Mouse (Mus musculus) cerebellum, adult (tissue): ENCODE results near the gene Gm8300.
"Not testable (repeated sequence)": the region's sequence is repeated elsewhere in the genome, so short reads cannot be mapped to it uniquely, and the experiment has no call there.

Experiments
- ATAC-seq: cut with Nextera tagmentation; 2 replicates; pipeline ENCODE4 v1.9.2; 2017; ENCODE audit warnings: mild to moderate bottlenecking, moderate library complexity, mixed read lengths; ENCODE audit not compliant: insufficient number of reproducible peaks, low FRiP score, low TSS enrichment

The Gm8300 gene

DNA sequence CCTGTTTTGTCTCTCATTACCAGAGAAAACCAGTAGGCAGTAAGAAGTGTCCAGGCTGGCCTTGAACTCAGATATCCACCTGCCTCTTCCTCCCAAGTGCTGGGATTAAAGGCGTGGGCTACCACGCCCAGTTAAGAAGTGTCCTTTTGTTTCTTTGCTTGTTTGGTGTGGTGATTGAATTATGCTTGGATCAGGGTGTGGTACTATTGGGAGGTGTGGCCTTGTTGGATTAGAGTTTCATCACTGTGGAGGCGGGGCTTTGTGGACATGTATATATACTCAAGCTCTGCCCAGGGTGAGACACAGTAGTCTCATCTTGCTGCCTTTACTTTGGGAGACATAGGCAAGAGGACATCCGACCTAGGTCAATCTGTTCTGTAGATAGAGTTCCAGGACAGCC, at the start of gene Gm8300:
Gm8300 (plus strand) TSS at position 301 of the 400 bp plus-strand sequence.
- not testable (repeated sequence) for ATAC-seq

DNA sequence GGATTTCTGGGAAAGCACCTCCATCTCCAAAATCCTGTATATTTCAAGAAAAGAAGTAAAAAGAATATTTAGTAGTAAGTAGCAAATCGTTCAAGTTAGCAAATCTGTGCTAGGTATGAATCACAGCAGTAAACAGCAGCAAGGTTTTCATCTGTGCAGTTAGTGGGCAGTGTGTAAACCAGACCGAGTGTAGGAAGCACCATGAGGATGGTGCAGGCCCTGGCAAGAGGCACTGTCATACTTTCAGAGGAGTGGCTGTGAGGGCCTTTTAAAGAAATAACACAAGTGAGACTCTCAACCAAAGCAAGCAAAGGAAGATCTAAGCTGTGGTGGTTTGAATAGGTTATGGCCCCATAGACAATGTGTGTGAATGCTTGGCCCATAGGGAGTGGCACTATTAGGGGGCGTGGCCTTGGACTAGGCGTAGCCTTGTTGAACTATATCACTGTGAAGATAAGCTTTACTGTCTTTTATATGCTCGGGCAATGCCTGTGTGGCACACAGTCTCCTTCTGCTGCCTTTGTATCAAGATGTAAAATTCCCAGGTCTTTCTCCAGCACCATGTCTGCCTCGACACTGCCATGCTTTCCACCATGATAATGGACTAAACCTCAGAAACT, 49.3 kb upstream of the Gm8300 start:
- ATAC-seq = no peak

DNA sequence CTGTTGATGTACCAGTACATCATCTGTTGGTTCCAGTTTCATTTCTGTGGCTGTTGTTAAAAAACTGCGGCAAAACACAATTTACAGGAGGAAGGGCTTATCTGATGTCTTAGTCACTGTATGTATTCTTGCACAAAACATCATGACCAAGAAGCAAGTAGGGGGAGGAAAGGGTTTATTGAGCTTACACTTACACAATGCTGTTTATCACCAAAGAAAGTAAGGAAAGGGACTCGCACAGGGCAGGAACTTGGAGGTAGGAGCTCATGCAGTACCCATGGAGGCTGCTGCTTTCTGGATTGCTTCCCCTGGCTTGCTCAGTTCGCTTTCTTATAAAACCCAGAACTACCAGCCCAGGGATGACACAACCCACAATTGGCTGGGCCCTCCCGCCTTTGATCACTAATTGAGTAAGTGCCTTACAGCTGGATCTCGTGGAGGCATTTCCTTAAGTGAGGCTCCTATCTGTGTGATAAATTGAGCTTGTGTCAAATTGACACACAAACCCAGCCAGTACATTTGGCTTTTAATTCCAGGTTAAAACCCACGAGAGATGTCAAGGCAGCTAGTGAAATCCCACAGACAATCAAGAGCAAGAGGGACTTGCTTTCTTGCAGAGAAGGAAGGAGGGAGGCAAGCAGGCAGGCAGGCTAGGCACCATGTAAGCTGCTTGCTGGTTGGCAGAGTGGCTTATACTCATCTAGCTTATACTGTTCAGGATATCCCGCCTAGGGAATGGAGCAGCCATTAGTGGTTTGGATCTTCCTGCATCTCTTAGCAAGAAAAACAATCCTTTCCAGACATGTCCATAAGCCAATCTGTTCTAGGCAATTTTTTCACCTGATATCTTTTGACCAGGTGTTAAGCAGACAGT, 43.6 kb upstream of the Gm8300 start:
- no peak for ATAC-seq

GRCm38 (mm10) chr12:87471421-87471963, 42.6 kb upstream of the Gm8300 start:
- no peak for ATAC-seq

GRCm38 (mm10) chr12:87471964-87472786, 41.9 kb upstream of the Gm8300 start, which contains the start of gene Snw1:
Gene Snw1, minus strand, starts transcription at chr12:87472274.
- ATAC-seq = peak; percentile 99

GRCm38 (mm10) chr12:87474756-87475155, 39.4 kb upstream of the Gm8300 start:
- no peak for ATAC-seq

GRCm38 (mm10) chr12:87482482-87482881, 31.6 kb upstream of the Gm8300 start:
- ATAC-seq = not testable (repeated sequence)

- not testable (repeated sequence) for ATAC-seq
Measured at GRCm38 (mm10) chr12:87488683-87489082, 25.4 kb upstream of the Gm8300 start.

- not testable (repeated sequence) for ATAC-seq
Measured at GRCm38 (mm10) chr12:87494421-87494820, 19.7 kb upstream of the Gm8300 start, which contains the start of gene Gm5788. Gene Gm5788, plus strand, starts transcription at chr12:87494721.

DNA sequence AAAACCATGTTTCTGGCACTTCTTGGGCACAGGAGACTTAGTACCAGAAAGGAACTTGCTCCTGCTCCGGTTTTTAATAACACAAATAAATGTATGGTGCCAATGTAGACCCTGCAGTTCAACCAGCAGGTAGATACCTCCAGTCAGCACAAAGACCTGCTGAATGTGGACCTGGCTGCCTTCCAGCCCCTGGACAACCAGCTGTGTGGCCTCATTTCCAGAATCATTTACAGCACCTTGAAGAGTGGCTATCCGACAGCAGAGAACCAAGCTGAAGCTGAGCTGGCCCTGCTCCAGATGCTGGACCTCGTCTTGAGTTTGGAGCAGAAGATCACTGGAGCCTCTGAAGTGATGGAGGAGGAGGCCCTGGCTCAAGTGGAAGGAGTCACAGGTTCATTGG, 5.5 kb downstream of the Gm8300 start:
- not testable (repeated sequence) for ATAC-seq

DNA sequence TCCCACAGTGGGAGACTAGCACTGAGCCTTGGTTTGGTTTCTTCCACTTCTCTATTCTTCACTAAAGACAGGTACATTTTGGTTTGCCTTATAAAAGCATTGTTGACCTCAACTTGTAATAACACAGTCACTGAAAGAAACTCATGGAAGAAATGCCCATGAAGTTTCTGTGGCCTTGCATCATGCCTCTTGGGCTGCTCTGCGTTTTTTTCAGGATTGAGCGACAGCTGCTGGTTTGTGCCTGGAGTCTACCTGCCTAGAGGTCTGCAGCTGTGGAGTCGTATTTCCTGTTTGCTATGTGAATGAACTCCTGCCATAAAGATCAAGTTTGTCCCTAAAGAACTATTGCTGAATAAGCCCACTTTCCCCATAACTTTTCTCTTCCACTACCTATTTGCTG, 29.8 kb downstream of the Gm8300 start:
- ATAC-seq = no peak

GRCm38 (mm10) chr12:87550628-87551027, 36.5 kb downstream of the Gm8300 start:
- ATAC-seq = not testable (repeated sequence)
